Mouse (Mus musculus) cerebellum, adult 2 months (tissue): Measurements from ENCODE around the gene Sco1. TPM values are rescaled to one million over a fixed set of nuclear protein-coding genes. Genes with fewer than 3 reads are reported as not detected.

Experiments used
- DNase-seq, 2 experiments: peaks; one replicate each; pipeline ENCODE4 v3.0.0; 2021
- H3K27ac ChIP-seq: fragments of 200-500 bp; 2 replicates; pipeline ENCODE4 v1.5.1; 2012; ENCODE audit warnings: low read length, control low read depth, inconsistent platforms; ENCODE audit not compliant: insufficient read depth
- H3K27me3 ChIP-seq: fragments of 200-500 bp; 2 replicates; pipeline ENCODE4 v1.6.1; 2012; ENCODE audit warnings: inconsistent platforms, mild to moderate bottlenecking, low read length, moderate library complexity; ENCODE audit not compliant: control insufficient read depth, insufficient read depth
- H3K4me1 ChIP-seq: fragments of 200-500 bp; 2 replicates; pipeline ENCODE4 v1.6.1; 2011; ENCODE audit warnings: low read length; ENCODE audit not compliant: control insufficient read depth, insufficient read depth
- H3K4me3 ChIP-seq: fragments of 200-500 bp; replicated peaks from 2 replicates; pipeline ENCODE3; 2011; ENCODE audit warnings: mild to moderate bottlenecking, low read depth, low read length, control low read depth; ENCODE audit not compliant: insufficient read depth
- CTCF ChIP-seq: fragments of 200-500 bp; IDR thresholded peaks from 2 replicates; pipeline ENCODE4 v1.5.1; 2011; ENCODE audit warnings: low read depth, mild to moderate bottlenecking, control low read depth, low read length, moderate library complexity, borderline replicate concordance; ENCODE audit not compliant: insufficient read depth
- POLR2A ChIP-seq: fragments of 200-500 bp; IDR thresholded peaks from 2 replicates; pipeline ENCODE4 v1.6.1; 2011; ENCODE audit warnings: low read length, control low read depth, borderline replicate concordance; ENCODE audit not compliant: insufficient read depth
- WGBS: fragments of 180-500 bp; shearing (Covaris S2); methylation state at CpG from one replicate; pipeline ENCODE4 v1.1.7; 2018; 5-methylcytosine and 5-hydroxymethylcytosine counted together
- polyA plus RNA-seq: library from polyadenylated mRNA; depleted of rRNA; stranded (reverse); fragments of >200 nt; gene quantifications from 2 replicates; pipeline ENCODE4 v1.2.3, GENCODE M21; 2012

The Sco1 gene
- polyA plus RNA-seq, 1 experiment: 8.6 TPM

GRCm38 (mm10) chr11:67093201-67093600 is 40.7 kb downstream of the Sco1 start:
- no peaks in the 10 kb centered on the region for H3K27me3 ChIP-seq
- no peaks in the 10 kb centered on the region for H3K4me1 ChIP-seq
- H3K27ac ChIP-seq: no peak overlapping the region
- TF ChIP-seq POLR2A: no peak
- no peak for TF ChIP-seq CTCF
- no peak for DNase-seq
- no peak overlapping the region for H3K4me3 ChIP-seq
- 78% methylated on average over 9 of the region's 9 CpGs for WGBS

GRCm38 (mm10) chr11:67093652-67094051 is 41.2 kb downstream of the Sco1 start:
- 97% methylated on average over 5 of the region's 5 CpGs for WGBS
- no peaks in the 10 kb centered on the region for H3K27me3 ChIP-seq
- DNase-seq: no peak

GRCm38 (mm10) chr11:67094470-67094869 is 42.0 kb downstream of the Sco1 start:
- 81% methylated on average over 29 of the region's 29 CpGs for WGBS
- DNase-seq: no peak
- no peaks in the 10 kb centered on the region for H3K4me1 ChIP-seq
- no peak overlapping the region for H3K4me3 ChIP-seq
- TF ChIP-seq POLR2A (no peak), CTCF (no peak)
- H3K27ac ChIP-seq: no peak overlapping the region
- H3K27me3 ChIP-seq: no peaks in the 10 kb centered on the region

More at GRCm38 (mm10) chr11:67093652-67094051, 41.2 kb downstream of the Sco1 start:
- H3K4me3 ChIP-seq: no peak overlapping the region
- H3K4me1 ChIP-seq: no peaks in the 10 kb centered on the region
- H3K27ac ChIP-seq: no peak overlapping the region
- TF ChIP-seq CTCF: no peak
- no peak for TF ChIP-seq POLR2A

GRCm38 (mm10) chr11:67097709-67098108 is 45.2 kb downstream of the Sco1 start:
- no peaks in the 10 kb centered on the region for H3K4me1 ChIP-seq

GRCm38 (mm10) chr11:67098427-67098826 is 46.0 kb downstream of the Sco1 start:
- H3K27ac ChIP-seq: no peak overlapping the region
- H3K27me3 ChIP-seq: no peaks in the 10 kb centered on the region
- no peak overlapping the region for H3K4me3 ChIP-seq
- 62% methylated on average over 11 of the region's 11 CpGs for WGBS
- H3K4me1 ChIP-seq: no peaks in the 10 kb centered on the region
- DNase-seq: no peak
- no peak for TF ChIP-seq CTCF
- no peak for TF ChIP-seq POLR2A

More at GRCm38 (mm10) chr11:67097709-67098108, 45.2 kb downstream of the Sco1 start:
- no peak overlapping the region for H3K4me3 ChIP-seq
- no peaks in the 10 kb centered on the region for H3K27me3 ChIP-seq
- H3K27ac ChIP-seq: no peak overlapping the region
- 89% methylated on average over 10 of the region's 10 CpGs for WGBS
- no peak for DNase-seq
- no peak for TF ChIP-seq CTCF
- no peak for TF ChIP-seq POLR2A

GRCm38 (mm10) chr11:67099241-67099640 is 46.8 kb downstream of the Sco1 start:
- no peaks in the 10 kb centered on the region for H3K4me1 ChIP-seq
- TF ChIP-seq CTCF: no peak
- TF ChIP-seq POLR2A: no peak
- WGBS: 81% methylated on average over 16 of the region's 16 CpGs
- DNase-seq: no peak
- no peak overlapping the region for H3K27ac ChIP-seq
- no peak overlapping the region for H3K4me3 ChIP-seq
- H3K27me3 ChIP-seq: no peaks in the 10 kb centered on the region

GRCm38 (mm10) chr11:67100169-67100568 is 47.7 kb downstream of the Sco1 start:
- WGBS: 30% methylated on average over 6 of the region's 6 CpGs
- DNase-seq: no peak
- no peak overlapping the region for H3K27ac ChIP-seq
- TF ChIP-seq CTCF (peak; percentile 20; the same call in 1 of the 2 replicates), POLR2A (no peak)
- H3K4me1 ChIP-seq: no peaks in the 10 kb centered on the region
- no peaks in the 10 kb centered on the region for H3K27me3 ChIP-seq
- H3K4me3 ChIP-seq: no peak overlapping the region

- Histone ChIP-seq H3K27ac (no peak overlapping the region), H3K27me3 (no peaks in the 10 kb centered on the region), H3K4me1 (no peaks in the 10 kb centered on the region), H3K4me3 (no peak overlapping the region)
- TF ChIP-seq POLR2A: no peak
- TF ChIP-seq CTCF: peak; percentile 68
- peak; percentile 42 to 52 for DNase-seq
- 29% methylated on average over 8 of the region's 8 CpGs for WGBS
These were observed 49.2 kb downstream of the Sco1 start for GRCm38 (mm10) chr11:67101713-67102112.

- Histone ChIP-seq H3K27ac (no peak overlapping the region), H3K27me3 (no peaks in the 10 kb centered on the region), H3K4me1 (no peaks in the 10 kb centered on the region), H3K4me3 (no peak overlapping the region)
- no peak for DNase-seq
- whole genome bisulfite sequencing: 91% methylated on average over 9 of the region's 9 CpGs
- TF ChIP-seq POLR2A: no peak
- no peak for TF ChIP-seq CTCF
These were observed 50.8 kb downstream of the Sco1 start for GRCm38 (mm10) chr11:67103256-67103655.
